Mouse (Mus musculus): Measurements from ENCODE around the gene Bola3. TPM values are rescaled to one million over a fixed set of nuclear protein-coding genes. Genes with fewer than 3 reads are reported as not detected.

Bola3 gene
- polyA plus RNA-seq, 1 experiment, result 87.1 TPM

GRCm38 (mm10) chr6:83385569-83386090 is 36.7 kb downstream of the Bola3 start:
- H3K4me3 ChIP-seq (replicated peaks; ENCODE audit: insufficient read depth, low read depth, low read length), result no peak overlapping the region
- TF ChIP-seq POLR2A (IDR thresholded peaks at IDR 0.05; ENCODE audit: borderline replicate concordance, insufficient read depth, low read length), result no peak
- no peak for TF ChIP-seq CTCF (IDR thresholded peaks at IDR 0.05; ENCODE audit: borderline replicate concordance, insufficient read depth, low read depth, low read length)
- WGBS, result 86% methylated on average over 9 of the region's 9 CpGs

GRCm38 (mm10) chr6:83392166-83392780 is 43.3 kb downstream of the Bola3 start:
- DNase-seq, result peak; percentile 52 to 60
- H3K27ac ChIP-seq (ENCODE audit: insufficient read depth, low read length), result no peak overlapping the region
- H3K4me3 ChIP-seq (replicated peaks; ENCODE audit: insufficient read depth, low read depth, low read length), result no peak overlapping the region
- TF ChIP-seq POLR2A (IDR thresholded peaks at IDR 0.05; ENCODE audit: borderline replicate concordance, insufficient read depth, low read length), result no peak
- no peak for TF ChIP-seq CTCF (IDR thresholded peaks at IDR 0.05; ENCODE audit: borderline replicate concordance, insufficient read depth, low read depth, low read length)
- 37% methylated on average over 8 of the region's 8 CpGs for WGBS
- H3K4me1 ChIP-seq (ENCODE audit: control insufficient read depth, insufficient read depth, low read length), result peaks cover 19% of the 10 kb centered on the region
- no peaks in the 10 kb centered on the region for H3K27me3 ChIP-seq (ENCODE audit: control insufficient read depth, insufficient read depth, low read length)

More at GRCm38 (mm10) chr6:83385569-83386090, 36.7 kb downstream of the Bola3 start:
- DNase-seq, result no peak
- Histone ChIP-seq H3K27ac (ENCODE audit: insufficient read depth, low read length) (no peak overlapping the region), H3K4me1 (ENCODE audit: control insufficient read depth, insufficient read depth, low read length) (peaks cover 16% of the 10 kb centered on the region), H3K27me3 (ENCODE audit: control insufficient read depth, insufficient read depth, low read length) (no peaks in the 10 kb centered on the region)

DNA sequence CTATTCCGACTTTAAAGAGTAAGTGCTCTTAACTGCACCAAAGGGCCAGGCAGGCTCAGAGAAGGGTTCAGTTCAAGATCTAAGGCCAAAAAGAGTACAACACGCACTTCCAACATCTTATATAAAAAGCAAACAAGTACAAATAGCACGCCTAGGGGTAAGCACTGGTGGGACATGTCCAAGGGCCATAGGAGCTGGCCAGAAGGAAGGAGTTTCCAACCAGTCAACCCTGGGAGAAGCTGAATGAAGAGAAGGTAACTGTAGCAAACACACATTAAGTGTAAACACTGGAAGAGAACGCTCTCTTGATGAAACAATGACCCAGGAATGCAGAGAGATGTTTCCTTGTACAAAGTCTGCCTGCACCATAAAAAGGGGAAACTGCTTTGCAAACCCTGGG is 45.2 kb downstream of the Bola3 start:
- Histone ChIP-seq H3K27me3 (ENCODE audit: control insufficient read depth, insufficient read depth, low read length) (no peaks in the 10 kb centered on the region), H3K4me1 (ENCODE audit: control insufficient read depth, insufficient read depth, low read length) (peaks cover 22% of the 10 kb centered on the region), H3K4me3 (replicated peaks; ENCODE audit: insufficient read depth, low read depth, low read length) (no peak overlapping the region), H3K27ac (ENCODE audit: insufficient read depth, low read length) (no peak overlapping the region)
- TF ChIP-seq CTCF (IDR thresholded peaks at IDR 0.05; ENCODE audit: borderline replicate concordance, insufficient read depth, low read depth, low read length), result no peak
- no peak for TF ChIP-seq POLR2A (IDR thresholded peaks at IDR 0.05; ENCODE audit: borderline replicate concordance, insufficient read depth, low read length)
- 90% methylated on average over 4 of the region's 4 CpGs for WGBS
- DNase-seq, result no peak

DNA sequence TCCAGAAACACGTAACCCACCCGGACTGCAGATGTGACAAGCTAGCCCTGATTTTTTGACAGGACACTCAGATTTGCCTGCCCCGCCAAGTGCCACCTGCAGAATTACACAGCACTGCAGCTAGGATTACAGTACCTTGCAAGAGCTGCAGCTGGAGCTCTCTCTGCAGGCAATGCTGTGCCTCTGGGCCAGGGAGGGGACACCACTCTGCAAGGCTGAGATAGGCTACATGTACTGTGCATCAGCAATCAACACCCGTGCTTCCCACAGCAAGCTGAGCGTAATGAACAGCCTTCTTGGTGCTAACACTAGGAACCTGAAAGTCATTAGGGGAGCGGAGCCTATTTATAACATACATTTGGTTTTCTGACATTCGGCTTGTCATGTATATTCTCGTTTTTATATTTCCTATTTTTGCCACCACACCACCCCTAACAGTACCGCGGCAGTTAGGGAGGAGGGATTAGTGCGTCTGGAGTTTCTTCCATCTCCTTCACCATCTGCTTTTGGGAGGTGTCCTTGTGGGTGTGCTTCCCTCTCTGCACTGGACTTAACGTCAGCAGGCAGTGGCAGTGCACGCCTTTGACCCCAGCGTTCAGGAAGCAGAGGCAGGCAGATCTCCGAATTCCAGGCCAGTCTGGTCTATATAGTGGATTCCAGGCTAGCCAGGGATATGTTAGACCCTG is 46.7 kb downstream of the Bola3 start:
- Histone ChIP-seq H3K4me3 (replicated peaks; ENCODE audit: insufficient read depth, low read depth, low read length) (no peak overlapping the region), H3K27ac (ENCODE audit: insufficient read depth, low read length) (no peak overlapping the region), H3K4me1 (ENCODE audit: control insufficient read depth, insufficient read depth, low read length) (peaks cover 25% of the 10 kb centered on the region), H3K27me3 (ENCODE audit: control insufficient read depth, insufficient read depth, low read length) (no peaks in the 10 kb centered on the region)
- 88% methylated on average over 15 of the region's 15 CpGs for WGBS
- no peak for DNase-seq
- no peak for TF ChIP-seq POLR2A (IDR thresholded peaks at IDR 0.05; ENCODE audit: borderline replicate concordance, insufficient read depth, low read length)
- TF ChIP-seq CTCF (IDR thresholded peaks at IDR 0.05; ENCODE audit: borderline replicate concordance, insufficient read depth, low read depth, low read length), result no peak

DNA sequence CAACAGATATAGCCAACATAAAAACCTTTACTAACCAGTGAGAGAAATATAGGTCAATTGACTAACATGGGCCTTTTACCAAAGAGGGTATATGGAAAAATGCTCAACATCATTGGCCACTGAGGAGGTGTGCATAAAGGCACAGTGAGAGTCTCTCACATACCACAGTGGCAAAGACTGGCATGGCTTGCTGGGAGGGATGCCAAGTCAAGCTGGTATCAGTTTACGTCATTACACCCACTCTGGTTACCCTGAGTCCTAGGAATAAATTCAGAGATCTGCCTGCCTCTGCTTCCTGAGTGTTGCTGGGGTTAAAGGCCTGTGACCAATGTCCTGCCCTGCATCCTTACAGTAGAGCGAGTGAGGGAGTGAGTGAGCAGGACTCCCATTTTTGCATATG is 47.8 kb downstream of the Bola3 start:
- no peak for TF ChIP-seq CTCF (IDR thresholded peaks at IDR 0.05; ENCODE audit: borderline replicate concordance, insufficient read depth, low read depth, low read length)
- TF ChIP-seq POLR2A (IDR thresholded peaks at IDR 0.05; ENCODE audit: borderline replicate concordance, insufficient read depth, low read length), result no peak
- H3K27me3 ChIP-seq (ENCODE audit: control insufficient read depth, insufficient read depth, low read length), result no peaks in the 10 kb centered on the region
- H3K4me1 ChIP-seq (ENCODE audit: control insufficient read depth, insufficient read depth, low read length), result peaks cover 21% of the 10 kb centered on the region
- DNase-seq, result peak in 1 of 2 experiments; percentile 51
- no peak overlapping the region for H3K27ac ChIP-seq (ENCODE audit: insufficient read depth, low read length)
- 56% methylated on average over 2 of the region's 2 CpGs for WGBS
- H3K4me3 ChIP-seq (replicated peaks; ENCODE audit: insufficient read depth, low read depth, low read length), result no peak overlapping the region

GRCm38 (mm10) chr6:83397728-83398127 is 48.8 kb downstream of the Bola3 start:
- Histone ChIP-seq H3K4me3 (replicated peaks; ENCODE audit: insufficient read depth, low read depth, low read length) (no peak overlapping the region), H3K27ac (ENCODE audit: insufficient read depth, low read length) (no peak overlapping the region), H3K27me3 (ENCODE audit: control insufficient read depth, insufficient read depth, low read length) (no peaks in the 10 kb centered on the region), H3K4me1 (ENCODE audit: control insufficient read depth, insufficient read depth, low read length) (peaks cover 18% of the 10 kb centered on the region)
- DNase-seq, result no peak
- WGBS, result 69% methylated on average over 8 of the region's 8 CpGs
- no peak for TF ChIP-seq POLR2A (IDR thresholded peaks at IDR 0.05; ENCODE audit: borderline replicate concordance, insufficient read depth, low read length)
- no peak for TF ChIP-seq CTCF (IDR thresholded peaks at IDR 0.05; ENCODE audit: borderline replicate concordance, insufficient read depth, low read depth, low read length)

GRCm38 (mm10) chr6:83399790-83400189 is 50.8 kb downstream of the Bola3 start:
- DNase-seq, result no peak
- Histone ChIP-seq H3K4me3 (replicated peaks; ENCODE audit: insufficient read depth, low read depth, low read length) (no peak overlapping the region), H3K27me3 (ENCODE audit: control insufficient read depth, insufficient read depth, low read length) (no peaks in the 10 kb centered on the region), H3K4me1 (ENCODE audit: control insufficient read depth, insufficient read depth, low read length) (peaks cover 22% of the 10 kb centered on the region), H3K27ac (ENCODE audit: insufficient read depth, low read length) (no peak overlapping the region)
- WGBS, result 79% methylated on average over 3 of the region's 3 CpGs
- no peak for TF ChIP-seq POLR2A (IDR thresholded peaks at IDR 0.05; ENCODE audit: borderline replicate concordance, insufficient read depth, low read length)
- TF ChIP-seq CTCF (IDR thresholded peaks at IDR 0.05; ENCODE audit: borderline replicate concordance, insufficient read depth, low read depth, low read length), result no peak

GRCm38 (mm10) chr6:83403481-83403880 is 54.5 kb downstream of the Bola3 start:
- Histone ChIP-seq H3K4me1 (ENCODE audit: control insufficient read depth, insufficient read depth, low read length) (peaks cover 36% of the 10 kb centered on the region), H3K27me3 (ENCODE audit: control insufficient read depth, insufficient read depth, low read length) (no peaks in the 10 kb centered on the region), H3K4me3 (replicated peaks; ENCODE audit: insufficient read depth, low read depth, low read length) (no peak overlapping the region), H3K27ac (ENCODE audit: insufficient read depth, low read length) (no peak overlapping the region)
- WGBS, result 82% methylated on average over 8 of the region's 8 CpGs
- TF ChIP-seq CTCF (IDR thresholded peaks at IDR 0.05; ENCODE audit: borderline replicate concordance, insufficient read depth, low read depth, low read length), result no peak
- no peak for TF ChIP-seq POLR2A (IDR thresholded peaks at IDR 0.05; ENCODE audit: borderline replicate concordance, insufficient read depth, low read length)
- DNase-seq, result no peak
